Mouse (Mus musculus) bone marrow macrophage, adult 2 months (primary cell): ENCODE measurements around the gene Ndufa9. TPM values are rescaled to one million over a fixed set of nuclear protein-coding genes. Genes with fewer than 3 reads are reported as not detected.

Source experiments
- H3K27ac ChIP-seq: 2 replicates; pipeline ENCODE4 v1.5.1; 2012; ENCODE audit warnings: low read depth, low read length; ENCODE audit not compliant: insufficient read depth
- H3K4me1 ChIP-seq: 2 replicates; pipeline ENCODE4 v1.6.1; 2012; ENCODE audit warnings: low read length; ENCODE audit not compliant: control insufficient read depth, insufficient read depth
- H3K4me3 ChIP-seq: 2 replicates; pipeline ENCODE4 v1.5.1; 2012; ENCODE audit warnings: mild to moderate bottlenecking, low read length, moderate library complexity; ENCODE audit not compliant: insufficient read depth
- CTCF ChIP-seq: IDR thresholded peaks from 2 replicates; pipeline ENCODE4 v1.5.1; 2012; ENCODE audit warnings: low read depth, mild to moderate bottlenecking, low read length, moderate library complexity
- POLR2A ChIP-seq: IDR thresholded peaks from 2 replicates; pipeline ENCODE4 v1.6.1; 2012; ENCODE audit warnings: mild to moderate bottlenecking, low read depth, low read length, borderline replicate concordance
- polyA plus RNA-seq: library from polyadenylated mRNA; stranded (reverse); fragments of >200 nt; gene quantifications from 2 replicates; pipeline ENCODE4 v1.2.4, GENCODE M21; 2012; ENCODE audit not compliant: missing spikeins, insufficient read depth, insufficient read length

Gene Ndufa9
- polyA plus RNA-seq, 1 experiment = 49.2 TPM

GRCm38 (mm10) chr6:126777889-126778288 lies 71.0 kb downstream of the Ndufa9 start:
- TF ChIP-seq POLR2A (no peak), CTCF (no peak)
- Histone ChIP-seq H3K4me3 (no peak overlapping the region), H3K27ac (no peak overlapping the region), H3K4me1 (no peaks in the 10 kb centered on the region)

GRCm38 (mm10) chr6:126773873-126774272 lies 75.1 kb downstream of the Ndufa9 start:
- no peaks in the 10 kb centered on the region for H3K4me1 ChIP-seq
- H3K27ac ChIP-seq = no peak overlapping the region
- TF ChIP-seq CTCF (no peak), POLR2A (no peak)
- H3K4me3 ChIP-seq = no peak overlapping the region

GRCm38 (mm10) chr6:126772326-126772725 lies 76.6 kb downstream of the Ndufa9 start:
- no peaks in the 10 kb centered on the region for H3K4me1 ChIP-seq
- no peak overlapping the region for H3K27ac ChIP-seq
- TF ChIP-seq CTCF (no peak), POLR2A (no peak)
- no peak overlapping the region for H3K4me3 ChIP-seq

Other genes starting within 250 kb of the Ndufa9 start
- gene Kcna1, start 202.8 kb downstream of the Ndufa9 start, polyA plus RNA-seq = not detected in 2 replicates
- not detected in 2 replicates for gene Kcna6, start 108.5 kb downstream of the Ndufa9 start, polyA plus RNA-seq
- 0.42 and 1.0 TPM in 2 replicates for gene Akap3, start 4.0 kb upstream of the Ndufa9 start, polyA plus RNA-seq
- gene Dyrk4, start 72.7 kb upstream of the Ndufa9 start, polyA plus RNA-seq = not detected in 2 replicates
- gene Rad51ap1, start 90.5 kb upstream of the Ndufa9 start, polyA plus RNA-seq = 20.5 and 26.8 TPM in 2 replicates
- gene D6Wsu163e, start 90.8 kb upstream of the Ndufa9 start, polyA plus RNA-seq = 39.7 TPM in 2 replicates
- gene Fgf6, start 166.4 kb upstream of the Ndufa9 start, polyA plus RNA-seq = not detected in 2 replicates
- not detected in 2 replicates for gene Fgf23, start 223.8 kb upstream of the Ndufa9 start, polyA plus RNA-seq